Mouse (Mus musculus) heart, adult 11 months (tissue): ENCODE results near the gene Prmt9.
A peak's percentile ranks its signal among the peaks of the same experiment; 100 is the strongest.

Source experiments
- DNase-seq: peaks from one replicate; pipeline ENCODE4 v3.0.0; 2022

The Prmt9 gene

DNA sequence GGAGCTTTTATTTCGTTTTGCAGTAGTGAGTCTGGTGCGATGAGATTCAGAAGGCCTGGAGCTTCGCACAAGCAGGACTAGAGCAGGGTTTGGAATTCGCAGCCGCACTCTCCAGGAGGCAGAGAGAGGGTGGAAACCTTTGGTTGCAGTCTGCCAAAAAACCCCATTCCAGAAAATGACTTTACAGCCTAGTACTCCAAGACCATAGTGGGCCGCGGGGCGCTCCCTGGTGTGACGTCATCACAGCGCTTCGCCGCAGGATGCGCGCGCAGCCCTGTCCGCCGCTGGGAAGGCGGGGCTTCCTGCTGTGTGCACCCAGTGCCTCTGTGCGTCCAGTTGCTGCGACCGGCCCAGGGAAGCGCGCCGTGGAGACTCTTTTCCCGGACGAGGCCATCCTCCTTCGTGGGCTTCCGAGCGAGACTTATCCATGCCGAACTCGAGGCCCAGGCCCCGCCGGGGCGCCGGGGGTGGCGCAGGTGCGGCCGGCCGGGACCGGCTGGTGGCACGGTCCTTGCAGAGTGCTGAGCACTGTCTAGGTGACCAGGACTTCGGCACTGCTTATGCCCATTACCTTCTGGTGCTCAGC, at the start of gene Prmt9:
Gene Prmt9 (plus strand): TSS at position 277 of the 586 bp plus-strand sequence.
- peak; percentile 100 for DNase-seq

DNA sequence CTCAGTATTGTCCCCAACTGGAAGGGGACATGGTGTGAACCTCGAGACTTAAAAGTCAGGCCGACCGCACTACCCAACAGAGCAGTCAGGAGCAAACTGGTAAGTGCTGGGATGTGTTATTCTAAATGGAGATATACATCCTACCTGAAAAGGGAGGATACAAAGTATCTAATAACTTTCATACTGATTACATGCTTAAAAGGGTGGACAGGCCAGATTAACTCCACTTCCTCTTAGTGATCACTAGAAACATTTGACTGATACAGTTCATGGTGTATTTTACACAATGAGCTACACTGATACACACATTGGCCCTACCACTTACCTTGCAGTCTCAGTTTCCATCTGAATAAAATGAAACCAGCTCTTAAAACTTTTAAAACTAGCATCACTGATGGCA, 48.9 kb upstream of the Prmt9 start:
- no peak for DNase-seq

DNA sequence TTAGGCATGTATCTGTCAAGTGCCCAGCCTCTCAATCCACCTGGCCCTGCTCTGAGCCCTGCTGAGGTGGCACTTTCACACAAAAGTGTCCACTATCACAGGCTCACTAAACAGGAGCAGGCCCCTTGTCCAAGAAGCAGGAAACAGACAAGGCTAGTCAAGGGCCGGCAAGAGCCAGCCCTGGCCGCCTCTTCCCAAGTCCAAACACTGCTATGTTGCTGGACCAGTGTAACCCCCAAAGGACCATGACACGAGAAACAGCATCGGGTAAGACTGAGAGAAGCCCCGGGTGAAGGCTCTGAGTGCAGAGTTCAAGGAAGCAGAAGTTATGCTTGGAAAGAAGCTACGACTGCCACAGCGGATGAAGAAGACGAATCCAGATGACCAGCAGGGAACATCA, 48.1 kb upstream of the Prmt9 start:
- peak; percentile 91 for DNase-seq

DNA sequence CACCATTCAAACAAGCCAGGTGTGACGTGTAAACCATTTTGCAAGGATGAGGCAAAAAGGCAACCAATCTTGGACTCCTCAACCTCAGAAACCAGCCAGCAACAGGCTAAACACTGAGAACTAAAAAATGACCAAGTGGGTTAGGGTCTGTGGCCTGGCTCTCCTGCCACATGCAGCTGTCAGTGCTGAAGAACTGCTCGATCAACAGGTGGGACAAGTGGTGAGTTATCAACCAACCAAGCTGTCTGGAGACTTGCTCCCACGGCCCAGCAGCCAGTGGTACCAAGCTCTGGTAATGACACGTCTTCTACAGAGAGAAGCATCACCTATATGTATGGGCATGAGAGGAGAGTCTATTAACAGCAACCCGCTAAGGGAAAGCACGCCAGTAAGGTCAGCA, 46.6 kb upstream of the Prmt9 start:
- peak; percentile 78 for DNase-seq

DNA sequence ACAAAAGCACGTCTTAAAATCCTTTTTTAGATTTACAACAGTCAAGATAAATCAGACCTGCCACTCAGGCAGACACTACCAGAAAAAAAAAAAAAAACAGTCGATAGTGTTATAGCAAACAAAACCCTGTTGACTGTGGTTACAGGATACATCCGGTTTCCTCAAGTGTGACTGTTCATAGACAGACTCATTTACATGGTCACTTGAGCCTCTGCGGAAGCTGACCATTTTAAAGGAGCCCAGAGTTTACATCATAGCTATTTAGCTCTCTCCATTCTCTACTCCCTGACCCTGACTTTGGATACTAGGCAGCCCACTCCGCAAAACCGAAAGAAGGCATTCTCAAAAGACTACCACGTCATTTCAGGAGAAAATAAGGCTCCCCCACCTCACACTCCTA, 42.7 kb upstream of the Prmt9 start:
- DNase-seq, result no peak

DNA sequence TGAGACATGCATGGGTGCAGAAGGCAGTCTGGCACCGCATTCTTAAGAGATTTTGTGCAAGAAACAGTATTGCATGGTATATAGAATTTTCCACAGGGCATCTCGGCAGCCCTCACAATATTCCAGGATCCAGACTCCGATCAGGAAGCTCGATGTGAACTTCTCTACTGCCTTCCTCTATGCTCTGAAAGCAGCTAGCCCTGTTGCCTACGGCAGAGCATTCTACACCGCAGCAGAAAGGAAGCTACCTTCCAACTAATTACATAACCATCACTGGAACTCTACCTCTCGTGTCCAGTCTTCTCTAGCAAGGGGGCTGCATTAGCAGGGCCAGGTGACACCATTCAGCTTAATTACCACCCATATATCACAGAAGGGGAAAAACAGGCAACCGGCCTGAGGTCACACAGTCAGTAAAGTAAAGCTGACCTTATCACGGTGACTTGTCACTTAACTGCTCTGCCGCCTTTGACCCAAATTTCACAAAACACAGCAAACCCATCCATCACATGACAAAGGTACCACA, 41.6 kb upstream of the Prmt9 start:
- DNase-seq, result peak; percentile 85

DNA sequence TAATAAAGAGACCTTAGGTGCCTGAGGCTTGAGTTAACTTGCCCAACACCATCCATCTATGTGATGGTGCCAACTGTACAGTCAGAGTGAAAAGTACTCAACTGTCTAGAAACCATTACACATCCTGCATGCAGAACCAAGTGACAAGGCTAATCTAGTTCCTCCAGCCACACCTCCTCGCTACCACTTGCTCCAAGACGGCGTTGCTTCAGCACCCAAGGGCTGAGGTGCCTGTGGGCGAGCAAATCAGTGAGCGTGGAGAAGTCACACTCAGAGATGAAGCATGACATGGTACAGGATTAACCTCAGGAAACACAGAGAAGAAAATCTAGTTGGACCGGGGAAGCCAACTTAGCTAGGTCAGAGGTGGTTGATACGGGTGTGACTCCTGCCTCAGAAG, 40.2 kb upstream of the Prmt9 start:
- no peak for DNase-seq

DNA sequence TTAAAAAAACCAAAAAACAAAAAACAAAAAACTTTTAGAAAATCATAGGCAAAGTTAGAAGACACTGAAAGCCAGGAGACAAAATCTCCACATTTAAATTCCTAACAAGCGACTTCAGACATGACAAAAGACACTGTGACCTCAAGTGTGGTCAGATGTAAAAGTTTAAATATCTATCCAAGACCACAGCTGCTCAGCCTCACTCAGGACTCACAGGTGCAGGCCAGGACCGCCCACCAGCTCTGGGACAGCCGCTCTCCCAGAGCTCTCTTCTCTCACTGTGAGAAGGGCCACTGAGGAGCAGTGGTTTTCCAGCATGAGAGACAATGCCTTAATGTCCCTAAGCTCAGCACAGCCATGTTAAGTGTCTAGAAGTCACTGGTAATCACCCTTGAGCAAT, 38.8 kb upstream of the Prmt9 start:
- DNase-seq, result peak; percentile 85

DNA sequence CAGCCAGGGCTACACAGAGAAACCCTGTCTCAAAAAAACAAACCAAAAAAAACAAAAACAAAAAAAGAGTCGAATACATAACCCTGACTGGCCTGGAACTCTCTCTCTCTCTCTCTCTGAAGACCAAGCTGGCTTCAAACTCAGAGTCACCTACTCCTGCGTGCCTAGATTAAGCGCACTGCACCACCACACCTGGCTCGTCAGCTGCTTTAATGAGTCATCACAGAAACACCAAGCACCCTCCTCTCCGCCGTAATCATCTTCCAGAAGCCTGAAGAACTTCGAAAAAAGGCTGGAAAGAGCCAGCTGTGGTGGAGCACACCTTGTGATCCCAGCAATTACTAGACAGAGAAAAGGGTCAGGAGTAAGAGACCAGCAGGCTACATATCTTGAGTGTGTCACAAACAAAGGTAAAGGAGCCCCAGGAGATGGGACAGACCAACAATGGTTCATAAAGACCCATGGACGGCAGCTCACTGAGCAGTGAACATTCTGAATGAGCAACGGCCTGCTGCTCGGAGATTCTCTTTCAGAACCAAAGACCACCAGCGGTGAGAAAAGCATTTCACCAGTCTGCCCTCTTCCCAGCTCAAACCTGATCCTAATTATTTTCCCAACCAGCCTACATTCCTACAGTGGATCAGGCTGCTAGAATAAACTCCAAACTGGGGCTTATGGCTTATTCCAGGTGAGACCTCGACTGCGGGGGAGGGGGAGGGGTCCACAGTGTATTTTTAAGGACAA, 37.3 kb upstream of the Prmt9 start:
- DNase-seq, result peak; percentile 83

DNA sequence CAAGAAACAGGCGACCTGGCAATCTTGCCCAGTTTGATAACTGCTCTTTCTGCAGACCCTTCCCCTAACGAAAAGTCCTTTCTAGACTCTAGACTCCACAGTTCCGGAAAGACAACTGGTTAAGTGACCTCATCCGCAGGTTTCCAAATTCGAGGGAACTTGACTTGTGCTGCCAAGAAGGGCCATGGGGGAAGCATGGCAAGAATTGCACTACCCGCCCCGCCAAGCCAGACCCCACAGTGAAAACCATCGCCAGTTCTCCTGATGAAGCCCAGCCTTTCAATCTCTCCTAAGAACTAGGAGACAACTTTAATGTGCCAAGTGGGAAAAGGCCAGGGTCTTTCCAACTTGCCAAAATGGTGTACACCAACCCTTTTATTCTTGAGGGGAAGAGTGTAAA, 34.0 kb upstream of the Prmt9 start:
- DNase-seq, result peak; percentile 92

DNA sequence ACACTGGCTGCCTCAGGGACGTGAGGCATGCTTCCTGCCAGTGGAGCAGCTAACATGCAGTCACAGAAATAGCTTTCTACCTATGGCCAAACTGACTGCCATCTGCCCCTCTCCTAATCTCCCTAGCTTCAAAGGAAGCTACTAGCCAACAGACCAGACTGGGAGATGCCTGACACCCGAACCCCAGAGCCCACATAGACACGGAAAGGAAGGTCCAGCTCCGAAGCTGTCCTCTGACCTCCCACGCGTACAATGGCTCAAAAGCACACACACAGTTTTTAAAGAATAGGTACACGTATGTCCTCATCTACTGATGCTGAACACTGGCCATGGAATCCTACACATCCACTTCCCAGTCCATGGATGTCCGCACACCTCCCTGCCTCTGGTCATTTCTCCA, 33.4 kb upstream of the Prmt9 start:
- DNase-seq, result peak; percentile 85

DNA sequence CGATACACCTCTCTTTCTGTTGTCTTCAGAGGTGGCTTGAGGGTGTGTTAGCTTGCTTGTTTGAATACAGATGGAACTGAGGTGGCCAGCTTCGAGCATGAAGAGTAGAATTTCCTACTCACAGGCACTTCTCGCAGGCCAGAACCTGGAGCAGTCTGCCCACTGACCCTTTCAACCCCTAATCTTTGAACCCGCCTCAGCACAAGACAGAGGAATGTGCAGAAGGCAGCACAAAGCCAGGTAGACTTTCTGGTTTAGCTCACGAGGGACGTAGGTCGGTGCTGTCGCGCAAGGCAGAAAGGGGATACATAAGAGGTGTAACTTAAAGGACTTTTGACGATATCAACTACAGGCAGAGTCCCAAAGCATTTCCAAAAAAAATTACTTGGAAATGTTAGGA, 32.4 kb upstream of the Prmt9 start:
- DNase-seq, result peak; percentile 87

DNA sequence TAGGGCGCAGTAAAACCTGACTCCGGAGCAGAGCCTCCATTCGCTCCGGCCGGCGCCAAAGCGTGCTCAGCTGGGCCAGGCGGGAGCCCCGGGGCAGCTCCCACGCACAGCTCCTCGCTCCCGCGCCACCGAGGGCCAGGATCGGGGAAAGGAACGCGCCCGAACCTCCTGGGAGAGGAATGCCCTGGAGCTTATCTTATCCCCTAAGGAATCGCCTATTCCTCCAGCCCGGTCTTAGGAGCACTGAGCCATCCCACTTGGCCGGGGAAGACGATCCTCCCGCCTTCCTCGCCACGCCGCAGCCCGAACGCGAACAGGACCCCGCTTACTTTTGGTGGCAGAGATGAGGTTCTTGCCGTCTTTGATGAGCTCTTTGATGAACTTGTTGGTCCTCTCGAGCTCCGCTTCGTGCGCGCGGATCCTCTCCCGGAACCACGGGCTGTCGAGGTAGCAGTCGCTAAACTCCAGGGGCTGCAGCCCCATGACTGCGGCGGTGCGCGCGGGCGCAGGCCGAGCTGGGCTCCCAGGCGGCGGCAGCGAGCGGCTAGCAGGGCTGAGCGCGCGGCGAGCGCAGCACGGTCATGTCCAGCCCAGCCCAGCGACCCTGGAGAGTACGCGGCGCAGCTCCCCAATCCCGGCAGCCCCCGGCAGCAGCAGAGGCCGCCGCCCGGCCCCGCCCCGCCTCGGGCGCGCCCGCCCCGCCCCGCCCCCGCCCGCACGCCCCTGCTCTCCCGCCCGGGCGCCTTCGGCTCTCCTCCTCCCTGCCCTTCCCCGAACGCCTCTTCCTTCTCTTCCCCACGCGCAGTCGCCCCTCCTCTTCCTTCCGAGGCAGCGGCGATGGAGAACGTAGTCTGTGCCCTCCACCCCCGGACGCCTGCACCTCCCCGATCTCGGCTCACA, 31.6 kb upstream of the Prmt9 start, which contains the start of gene Arhgap10:
Gene Arhgap10 (minus strand): TSS at position 653 of the 900 bp plus-strand sequence.
- peak; percentile 99 for DNase-seq

DNA sequence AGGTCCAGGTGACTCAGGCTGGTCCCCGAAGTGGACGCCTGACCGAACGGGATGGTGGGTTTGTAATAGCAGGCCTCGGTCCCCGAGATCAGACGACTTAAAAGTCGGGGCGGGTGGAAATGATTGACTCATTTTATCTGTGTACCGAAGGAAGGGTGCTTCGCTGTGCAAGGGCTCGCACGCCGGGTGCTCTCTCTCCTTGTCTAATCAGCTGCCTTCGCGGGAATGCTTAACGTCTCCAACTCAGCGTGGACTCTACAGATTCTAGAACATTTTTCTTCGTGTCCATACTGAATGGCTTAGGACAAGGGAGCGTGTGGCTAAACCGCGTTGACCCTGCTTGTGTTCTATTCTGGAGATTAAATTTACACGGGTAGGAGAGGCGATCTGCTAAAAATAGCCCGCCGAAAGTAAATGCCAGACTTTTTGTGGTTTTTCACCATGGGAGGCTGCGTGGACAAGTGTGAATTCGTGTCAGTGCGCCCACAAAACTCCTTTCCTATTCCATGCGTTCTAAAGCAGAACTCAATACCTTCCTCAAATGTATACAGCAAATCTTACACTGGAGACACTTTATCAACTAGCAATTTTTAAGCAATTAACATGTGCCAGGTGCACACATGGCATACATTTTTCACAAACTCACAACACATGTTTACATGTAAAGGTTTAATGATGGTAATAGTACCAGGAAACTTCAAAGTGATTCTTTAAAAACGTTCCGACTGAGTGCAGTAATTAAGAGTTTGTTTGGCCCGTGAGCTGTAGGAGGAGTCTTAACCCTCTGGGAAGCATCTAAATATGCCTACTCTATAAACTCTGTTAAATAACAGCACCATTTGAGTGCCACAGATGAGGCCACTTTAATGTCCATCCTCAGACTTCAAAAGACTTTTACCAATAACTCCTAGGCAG, 30.7 kb upstream of the Prmt9 start:
- no peak for DNase-seq

DNA sequence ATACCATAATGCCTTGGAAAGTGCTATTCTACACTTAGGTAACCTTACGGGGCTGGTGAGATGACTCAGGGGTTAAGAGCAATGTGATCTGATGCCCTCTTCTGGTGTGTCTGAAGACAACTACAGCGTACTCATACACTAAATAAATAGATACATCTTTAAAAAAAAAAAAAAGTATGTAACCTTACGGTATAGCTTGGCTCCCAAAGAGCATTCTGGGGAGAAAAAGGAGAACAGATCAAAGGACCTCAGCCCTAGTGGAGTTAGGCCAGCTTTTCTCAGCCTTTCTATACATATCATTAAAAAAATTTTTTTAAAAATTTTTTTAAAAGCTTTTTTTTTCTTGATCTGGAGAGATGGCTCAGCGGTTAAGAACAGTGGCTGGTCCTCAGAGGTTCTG, 28.6 kb upstream of the Prmt9 start:
- DNase-seq, result no peak

DNA sequence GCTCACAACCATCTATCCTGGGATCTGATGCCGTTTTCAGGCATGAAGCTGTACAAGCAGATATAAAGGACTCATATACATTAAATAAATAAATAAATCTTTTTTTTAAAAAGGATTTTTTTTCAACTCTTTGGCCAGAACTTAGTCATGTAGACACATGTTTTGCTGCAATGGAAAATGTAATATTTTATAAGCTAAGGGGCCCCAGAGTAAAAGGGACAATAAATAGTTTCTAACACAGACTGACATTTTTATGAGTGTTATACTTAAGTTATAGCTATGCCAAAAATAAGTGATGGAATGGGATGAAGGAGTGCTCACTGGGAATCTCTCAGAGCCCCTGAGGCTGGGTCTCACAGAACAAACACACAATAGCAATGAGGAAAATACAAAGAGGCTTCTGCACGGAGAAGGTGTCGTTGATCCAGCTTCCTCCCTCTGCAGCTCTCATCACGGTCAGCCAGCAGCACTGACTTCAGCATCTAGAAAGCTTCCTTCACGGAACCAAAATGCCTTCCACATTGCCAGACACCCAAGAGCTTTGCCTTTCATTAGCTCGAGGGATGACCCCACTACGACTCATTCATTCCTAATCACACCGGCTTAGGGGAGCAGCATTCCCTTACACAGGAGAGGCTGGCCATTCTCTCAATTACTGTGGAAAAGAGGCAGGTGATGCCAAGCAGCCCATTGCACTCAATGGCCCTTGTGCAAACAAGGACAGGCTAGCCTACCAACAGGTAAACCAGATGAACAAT, 28.0 kb upstream of the Prmt9 start:
- DNase-seq, result no peak

DNA sequence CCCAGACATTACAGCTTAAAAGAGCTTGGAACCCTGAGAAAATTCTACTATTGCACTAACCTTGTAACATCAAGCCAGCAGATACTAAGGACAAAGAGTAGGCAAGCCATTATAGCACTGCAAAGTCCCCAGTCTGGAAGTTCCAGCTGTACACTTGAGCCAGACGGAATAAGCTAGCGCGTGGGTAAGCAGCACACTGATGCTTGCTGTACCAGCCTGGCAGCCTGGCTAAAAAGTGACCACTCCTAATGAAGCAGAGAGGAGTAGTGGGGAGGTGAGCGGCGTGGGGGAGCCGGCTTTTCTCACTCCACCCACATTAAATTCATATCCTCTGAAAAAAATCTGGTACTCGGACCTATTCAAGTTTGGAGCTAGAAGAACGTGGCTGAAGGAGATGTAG, 26.2 kb upstream of the Prmt9 start:
- DNase-seq, result no peak

DNA sequence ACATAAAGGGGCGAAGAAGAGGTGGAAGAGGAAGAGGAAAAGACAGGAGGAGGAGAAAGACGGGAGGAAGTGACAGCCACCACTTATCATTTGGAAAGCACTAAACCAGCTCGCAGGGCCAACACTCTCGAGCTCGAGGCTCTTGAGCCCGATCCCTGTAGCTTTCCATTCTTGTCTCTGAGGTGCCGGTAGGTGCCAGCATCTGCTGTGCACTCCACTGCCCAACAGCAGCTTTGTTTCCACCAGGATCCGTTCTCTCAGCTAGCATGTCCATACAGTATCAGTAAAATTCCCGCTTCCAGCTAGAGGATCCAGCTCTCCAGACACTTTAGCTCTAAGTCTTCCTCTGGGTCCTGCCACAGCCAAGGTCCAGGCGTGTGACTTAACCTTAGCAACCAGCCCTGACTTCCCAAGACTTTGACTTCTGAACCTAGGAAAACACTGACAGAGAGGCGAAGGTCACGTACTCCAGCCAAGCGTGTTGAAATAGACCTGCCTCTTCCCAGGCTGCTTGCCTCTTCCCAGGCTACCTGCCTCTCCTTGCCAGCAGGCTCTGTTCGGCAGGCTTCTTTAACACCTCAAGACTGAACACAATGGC, 25.1 kb upstream of the Prmt9 start:
- DNase-seq, result peak; percentile 93

DNA sequence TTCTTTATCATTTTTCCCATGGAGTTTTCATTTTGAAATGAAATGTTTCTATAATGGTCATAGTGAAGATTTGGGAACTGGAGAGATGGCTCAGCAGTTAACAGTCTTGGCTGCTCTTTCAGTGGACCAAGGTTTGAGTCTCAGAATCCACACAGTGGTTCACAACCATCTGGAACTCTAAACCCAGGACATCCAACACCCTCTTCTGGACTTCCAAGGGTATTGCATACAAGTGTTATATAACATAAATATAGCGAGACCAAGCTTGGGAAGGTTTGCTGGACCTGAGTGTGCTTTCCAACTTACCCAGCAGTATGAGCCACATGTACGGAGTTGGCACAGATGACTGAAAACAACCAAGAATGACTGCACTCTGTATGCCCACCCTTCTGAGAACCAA, 24.3 kb upstream of the Prmt9 start:
- DNase-seq, result no peak

DNA sequence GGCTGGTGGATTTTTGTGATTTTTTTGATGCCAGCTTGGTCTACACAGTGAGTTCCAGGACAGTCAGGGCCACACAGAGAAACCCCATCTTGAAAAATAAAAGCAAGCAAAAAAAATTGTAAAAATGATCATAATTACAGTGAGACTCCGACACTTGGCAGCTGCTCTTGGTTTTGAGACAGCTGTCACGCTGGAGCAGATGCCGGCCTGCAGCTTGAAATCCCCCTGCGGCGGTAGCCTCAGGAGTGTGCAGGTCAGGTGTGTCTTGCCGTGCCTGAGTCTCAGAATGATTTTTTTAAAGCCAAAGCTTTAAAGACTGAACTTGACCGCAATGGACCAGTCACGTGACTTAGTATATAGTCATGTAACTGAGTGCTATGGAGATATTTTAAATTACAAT, 23.1 kb upstream of the Prmt9 start:
- no peak for DNase-seq

DNA sequence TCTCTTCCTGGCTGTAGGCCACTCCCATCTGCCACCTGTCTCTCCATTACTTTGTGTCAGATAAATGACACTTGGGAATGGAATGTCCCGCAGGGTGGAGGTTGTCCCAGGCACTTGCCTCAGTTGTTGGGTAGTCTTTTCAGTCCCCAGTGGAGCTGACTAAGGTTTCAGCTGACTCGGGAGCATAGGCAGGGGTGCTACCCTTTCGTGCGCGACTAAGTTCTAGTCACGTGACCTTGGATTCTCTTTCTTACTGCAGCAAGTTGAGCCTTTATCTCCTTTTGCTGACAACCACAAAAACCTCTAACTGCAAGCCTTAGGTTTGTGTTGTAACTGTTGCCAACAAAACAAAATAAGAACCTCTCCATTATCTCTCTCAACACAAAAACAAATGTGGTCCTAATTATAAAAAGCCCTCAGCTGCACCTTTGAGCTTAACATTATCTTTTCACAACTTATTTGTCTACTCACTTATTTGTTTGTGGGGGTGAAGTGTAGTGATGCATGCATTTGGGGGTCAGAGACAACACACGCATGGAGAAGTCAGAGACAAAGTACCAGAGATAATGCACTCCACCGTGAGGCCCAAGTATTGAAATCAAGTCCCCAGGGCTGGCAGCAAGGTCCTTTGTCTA, 14.7 kb upstream of the Prmt9 start:
- DNase-seq, result no peak
